Mouse (Mus musculus): ENCODE results near the gene Mast3. TPM values are rescaled to one million over a fixed set of nuclear protein-coding genes. Genes with fewer than 3 reads are reported as not detected.

Mast3 gene
- 100 to 1,000 TPM in 1 of 2 experiments, 10 to 100 TPM in 1; 85.6 to 111 TPM for polyA plus RNA-seq (2017; shearing (Covaris generic))

GRCm38 (mm10) chr8:70804481-70805206, at the start of gene Mast3:
TSS of gene Mast3 (minus strand) at chr8:70805054.

GRCm38 (mm10) chr8:70839408-70840351, 34.8 kb upstream of the Mast3 start, which contains the start of gene Arrdc2:
TSS of gene Arrdc2 (minus strand) at chr8:70839720.

GRCm38 (mm10) chr8:70808239-70808638, 3.4 kb upstream of the Mast3 start, which contains the start of gene Il12rb1:
TSS of gene Il12rb1 (plus strand) at chr8:70808449.

GRCm38 (mm10) chr8:70776496-70777444, 28.1 kb downstream of the Mast3 start, which contains the start of gene Pik3r2:
TSS of gene Pik3r2 (minus strand) at chr8:70776713.

GRCm38 (mm10) chr8:70760775-70761406, 44.0 kb downstream of the Mast3 start, which contains the start of gene Mpv17l2:
TSS of gene Mpv17l2 (minus strand) at chr8:70760946.

GRCm38 (mm10) chr8:70754043-70754870, 50.6 kb downstream of the Mast3 start, which contains the start of gene Rab3a:
TSS of gene Rab3a (plus strand) at chr8:70754679.

Other genes starting within 250 kb of the Mast3 start
- 100 to 1,000 TPM in 1 of 2 experiments, 10 to 100 TPM in 1; 83.1 to 103 TPM for gene Isyna1, start 210.7 kb downstream of the Mast3 start, polyA plus RNA-seq (2017; shearing (Covaris generic))
- gene Ssbp4, start 196.2 kb downstream of the Mast3 start, polyA plus RNA-seq (2017; shearing (Covaris generic)): 100 to 1,000 TPM; 132 to 196 TPM
- under 1 TPM; 0.22 to 0.49 TPM for gene Lrrc25, start 188.9 kb downstream of the Mast3 start, polyA plus RNA-seq (2017; shearing (Covaris generic))
- gene Gdf15, start 172.6 kb downstream of the Mast3 start, polyA plus RNA-seq (2017; shearing (Covaris generic)): under 1 TPM in 1 of 2 experiments, not detected in 1; 0.54 TPM
- gene Pgpep1, start 144.7 kb downstream of the Mast3 start, polyA plus RNA-seq (2017; shearing (Covaris generic)): 1 to 10 TPM; 1.5 to 4.3 TPM
- 100 to 1,000 TPM; 304 to 322 TPM for gene Lsm4, start 131.8 kb downstream of the Mast3 start, polyA plus RNA-seq (2017; shearing (Covaris generic))
- 100 to 1,000 TPM; 739 to 832 TPM for gene Jund, start 106.1 kb downstream of the Mast3 start, polyA plus RNA-seq (2017; shearing (Covaris generic))
- gene Iqcn, start 101.6 kb downstream of the Mast3 start, polyA plus RNA-seq (2017; shearing (Covaris generic)): 1 to 10 TPM in 1 of 2 experiments, under 1 TPM in 1; 0.08 to 1.1 TPM
- under 1 TPM in 1 of 2 experiments, not detected in 1; 0.56 TPM for gene Gm3336, start 86.5 kb downstream of the Mast3 start, polyA plus RNA-seq (2017; shearing (Covaris generic))
- gene Pde4c, start 81.3 kb downstream of the Mast3 start, polyA plus RNA-seq (2017; shearing (Covaris generic)): under 1 TPM; 0.37 to 0.56 TPM
- gene Rab3a, start 50.4 kb downstream of the Mast3 start, polyA plus RNA-seq (2017; shearing (Covaris generic)): 10 to 100 TPM; 11.1 to 17.4 TPM
- 10 to 100 TPM; 54.0 to 62.1 TPM for gene Mpv17l2, start 44.1 kb downstream of the Mast3 start, polyA plus RNA-seq (2017; shearing (Covaris generic))
- gene Pik3r2, start 28.3 kb downstream of the Mast3 start, polyA plus RNA-seq (2017; shearing (Covaris generic)): 10 to 100 TPM; 26.3 to 34.1 TPM
- 10 to 100 TPM; 36.1 to 48.8 TPM for gene Il12rb1, start 3.4 kb upstream of the Mast3 start, polyA plus RNA-seq (2017; shearing (Covaris generic))
- gene Arrdc2, start 34.7 kb upstream of the Mast3 start, polyA plus RNA-seq (2017; shearing (Covaris generic)): 10 to 100 TPM; 27.8 to 35.2 TPM
- under 1 TPM; 0.16 to 0.65 TPM for gene Kcnn1, start 58.2 kb upstream of the Mast3 start, polyA plus RNA-seq (2017; shearing (Covaris generic))
- gene Ccdc124, start 68.9 kb upstream of the Mast3 start, polyA plus RNA-seq (2017; shearing (Covaris generic)): 10 to 100 TPM; 72.9 to 77.4 TPM
- gene Slc5a5, start 87.7 kb upstream of the Mast3 start, polyA plus RNA-seq (2017; shearing (Covaris generic)): not detected
- 1,000 to 10,000 TPM; 5,102 to 6,041 TPM for gene Rpl18a, start 92.4 kb upstream of the Mast3 start, polyA plus RNA-seq (2017; shearing (Covaris generic))
- gene Map1s, start 100.9 kb upstream of the Mast3 start, polyA plus RNA-seq (2017; shearing (Covaris generic)): 10 to 100 TPM; 59.8 to 80.4 TPM